Mouse (Mus musculus) CH12.LX (cell line): ENCODE results near the gene Ddx23. TPM values are rescaled to one million over a fixed set of nuclear protein-coding genes. Genes with fewer than 3 reads are reported as not detected.

Experiments
- DNase-seq: peaks from one replicate; pipeline ENCODE4 v3.0.0-alpha.2; 2013; ENCODE audit errors: extremely low read depth
- H3K27ac ChIP-seq: 2 replicates; pipeline ENCODE4 v1.5.1; 2012; ENCODE audit warnings: low read depth, mild to moderate bottlenecking, control low read depth, moderate library complexity; ENCODE audit not compliant: insufficient read depth
- H3K27me3 ChIP-seq: replicated peaks from 2 replicates; pipeline ENCODE3; 2012; ENCODE audit warnings: inconsistent platforms
- H3K36me3 ChIP-seq, 2 experiments: replicated peaks in 1 of 2; 2 replicates each; pipeline versions ENCODE3 to v1.6.1; 2012; ENCODE audit warnings: inconsistent platforms in 1 of 2, low read length in 1 of 2, mild to moderate bottlenecking in 1 of 2, mixed read lengths in 1 of 2, moderate library complexity in 1 of 2; ENCODE audit not compliant: control insufficient read depth in 1 of 2, insufficient read depth in 1 of 2
- H3K4me1 ChIP-seq, 2 experiments: 2 replicates each; pipeline ENCODE4 v1.6.1; 2012; ENCODE audit warnings: inconsistent platforms in 1 of 2, moderate library complexity in 1 of 2; ENCODE audit not compliant: insufficient read depth in 2 of 2, control insufficient read depth in 1 of 2
- H3K4me2 ChIP-seq: 2 replicates; pipeline ENCODE4 v1.6.1; 2012; ENCODE audit warnings: low read depth, mild to moderate bottlenecking, control low read depth; ENCODE audit not compliant: poor library complexity, insufficient read depth, severe bottlenecking
- H3K4me3 ChIP-seq, 3 experiments: fragments of 150-350 bp in 1 of 3; sonication (generic) in 1 of 3; replicated peaks in 1 of 3; 2 replicates each; pipeline versions ENCODE3 to v1.5.1; 2011 to 2012; ENCODE audit warnings: low read depth in 2 of 3, low read length in 2 of 3, mild to moderate bottlenecking in 2 of 3, moderate library complexity in 2 of 3, control low read depth in 1 of 3, improper control_type of control experiment in 1 of 3, inconsistent platforms in 1 of 3, mixed read lengths in 1 of 3; ENCODE audit not compliant: poor library complexity in 1 of 3
- H3K79me2 ChIP-seq: replicated peaks from 2 replicates; pipeline ENCODE4 v1.6.1; 2012; ENCODE audit warnings: mild to moderate bottlenecking, moderate library complexity; ENCODE audit not compliant: control insufficient read depth, poor library complexity, insufficient read depth, severe bottlenecking; ENCODE audit errors: extremely low read depth
- H3K9ac ChIP-seq: 2 replicates; pipeline ENCODE4 v1.6.1; 2012; ENCODE audit warnings: low read depth, mild to moderate bottlenecking, control low read depth, moderate library complexity; ENCODE audit not compliant: insufficient read depth
- H3K9me3 ChIP-seq: replicated peaks from 2 replicates; pipeline ENCODE3; 2012; ENCODE audit warnings: low read length, inconsistent platforms, mixed read lengths
- CHD2 ChIP-seq: IDR thresholded peaks from 2 replicates; pipeline ENCODE4 v1.6.1; 2011; ENCODE audit warnings: low read length, improper control_type of control experiment
- CTCF ChIP-seq, 2 experiments: IDR thresholded peaks in 1 of 2; conservative IDR thresholded peaks in 1 of 2; 2 replicates each; pipeline ENCODE4 v1.5.1; 2011 to 2012; ENCODE audit warnings: low read depth in 2 of 2, low read length in 2 of 2, improper control_type of control experiment in 1 of 2, inconsistent platforms in 1 of 2, mild to moderate bottlenecking in 1 of 2, moderate library complexity in 1 of 2
- ELF1 ChIP-seq: IDR thresholded peaks from 2 replicates; pipeline ENCODE4 v1.6.1; 2014; ENCODE audit warnings: low read depth, mild to moderate bottlenecking, inconsistent platforms, low read length, improper control_type of control experiment
- EP300 ChIP-seq: IDR thresholded peaks from 2 replicates; pipeline ENCODE4 v1.6.1; 2011; ENCODE audit warnings: low read length, improper control_type of control experiment
- IRF4 ChIP-seq: IDR thresholded peaks from 2 replicates; pipeline ENCODE4 v1.6.1; 2014; ENCODE audit warnings: low read depth, mild to moderate bottlenecking, inconsistent platforms, low read length, improper control_type of control experiment
- JUN ChIP-seq: IDR thresholded peaks from 2 replicates; pipeline ENCODE4 v1.6.1; 2011; ENCODE audit warnings: low read depth, mild to moderate bottlenecking, low read length, improper control_type of control experiment, moderate library complexity; ENCODE audit not compliant: insufficient read depth
- MAFK ChIP-seq: IDR thresholded peaks from 2 replicates; pipeline ENCODE4 v1.6.1; 2011; ENCODE audit warnings: low read length, improper control_type of control experiment; ENCODE audit not compliant: insufficient replicate concordance
- MAZ ChIP-seq: IDR thresholded peaks from 2 replicates; pipeline ENCODE4 v1.6.1; 2012; ENCODE audit warnings: low read depth, mild to moderate bottlenecking, inconsistent platforms, low read length, improper control_type of control experiment, moderate library complexity
- RCOR1 ChIP-seq: conservative IDR thresholded peaks from 2 replicates; pipeline ENCODE4 v1.6.1; 2012; ENCODE audit warnings: low read depth, mild to moderate bottlenecking, inconsistent platforms, low read length, improper control_type of control experiment
- UBTF ChIP-seq: IDR thresholded peaks from 2 replicates; pipeline ENCODE4 v1.6.1; 2012; ENCODE audit warnings: low read depth, mild to moderate bottlenecking, inconsistent platforms, low read length, improper control_type of control experiment, moderate library complexity
- USF1 ChIP-seq: IDR thresholded peaks from 2 replicates; pipeline ENCODE4 v1.6.1; 2014; ENCODE audit warnings: low read depth, mild to moderate bottlenecking, inconsistent platforms, low read length, improper control_type of control experiment
- ZKSCAN1 ChIP-seq: IDR thresholded peaks from 2 replicates; pipeline ENCODE4 v1.6.1; 2012; ENCODE audit warnings: low read depth, inconsistent platforms, low read length, improper control_type of control experiment, borderline replicate concordance
- ZNF384 ChIP-seq: IDR thresholded peaks from 2 replicates; pipeline ENCODE4 v1.6.1; 2012; ENCODE audit warnings: low read depth, low read length, improper control_type of control experiment, inconsistent platforms
- dilution Hi-C: fragments of 300-500 bp; cut with MboI; formaldehyde crosslinking; loops from 2 replicates; pipeline ENCODE4 v1.14.3; 2020; ENCODE audit warnings: low sequenced_read_pairs; ENCODE audit not compliant: extremely low pct_unique_long_range_greater_than_20kb, extremely low pct_ligation_motif_present
- in situ Hi-C: fragments of 300-500 bp; cut with MboI; formaldehyde crosslinking; loops from 3 replicates; pipeline ENCODE4 v1.14.3; 2019; ENCODE audit warnings: low sequenced_read_pairs, low pct_ligation_motif_present, low pct_unique_long_range_greater_than_20kb, mixed read lengths
- polyA plus RNA-seq: library from polyadenylated mRNA; unstranded; fragments of >175 nt; gene quantifications from 2 replicates; pipeline ENCODE4 v1.2.1, GENCODE M21; 2012; ENCODE audit warnings: low read depth; ENCODE audit not compliant: insufficient read length
- total RNA-seq, 2 experiments: library from RNA; depleted of rRNA; stranded (reverse); fragments of 300-350 nt in 1 of 2; fragments of >200 nt in 1 of 2; gene quantifications; 2 replicates each; pipeline ENCODE4 v1.2.3; 2012 to 2014

Gene Ddx23
- total and polyA plus RNA-seq, 3 experiments: 58.5 to 148 (median 103) TPM

GRCm38 (mm10) chr15:98608784-98609250, 53.9 kb downstream of the Ddx23 start:
- Histone ChIP-seq H3K4me2 (peak overlapping the region; percentile 78), H3K36me3 (no peaks in the 10 kb centered on the region), H3K9ac (peak overlapping the region; percentile 68), H3K4me1 (peaks cover 0 to 3% of the 10 kb centered on the region in 2 experiments; a peak in 1 of 4 replicates), H3K79me2 (no peaks in the 10 kb centered on the region), H3K27me3 (peaks cover 74% of the 10 kb centered on the region), H3K9me3 (no peaks in the 10 kb centered on the region), H3K27ac (no peak overlapping the region), H3K4me3 (peak overlapping the region in 1 of 3 experiments; percentile 62)
- dilution Hi-C loops: no loop called here
- no peak for DNase-seq
- TF ChIP-seq IRF4: no peak
- TF ChIP-seq UBTF: no peak
- in situ Hi-C loops: no loop called here

DNA sequence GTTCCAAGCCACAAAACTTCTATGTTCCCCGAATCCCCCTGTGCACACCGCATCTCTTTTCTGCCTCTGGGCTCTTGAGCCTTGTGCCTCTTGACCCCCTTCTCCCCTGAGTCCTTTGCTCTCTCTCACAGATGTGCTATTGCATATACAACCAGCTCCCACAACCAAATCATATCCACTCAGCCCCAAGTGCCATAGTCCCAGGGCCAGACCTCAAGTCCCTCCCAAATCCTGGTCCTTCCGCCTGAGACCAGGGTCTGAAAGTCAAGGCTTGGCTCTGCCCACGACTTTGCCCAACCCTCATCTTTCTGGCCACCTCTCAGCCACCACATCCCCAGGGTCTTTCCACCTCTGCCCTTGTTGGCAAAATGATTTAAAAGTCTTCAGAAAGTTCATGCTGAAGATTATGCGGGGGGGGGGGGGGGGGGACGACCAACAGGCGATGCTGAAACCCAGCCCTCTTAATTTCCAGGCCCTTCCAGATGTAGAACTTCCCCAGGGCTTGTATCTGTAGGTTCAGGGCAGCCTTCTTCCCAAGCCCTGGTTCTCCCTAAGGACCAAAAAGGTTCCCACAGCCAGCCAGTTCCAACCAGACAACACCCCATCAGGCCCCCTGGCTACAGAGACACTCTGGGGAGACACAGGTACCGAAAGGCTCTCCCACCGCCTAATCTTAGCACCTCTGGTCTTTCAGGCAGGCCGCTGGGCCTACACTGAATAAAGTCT, 54.5 kb downstream of the Ddx23 start:
- H3K79me2 ChIP-seq: no peaks in the 10 kb centered on the region
- peaks cover 0 to 3% of the 10 kb centered on the region in 2 experiments; a peak in 1 of 4 replicates for H3K4me1 ChIP-seq
- no peaks in the 10 kb centered on the region for H3K36me3 ChIP-seq
- H3K9me3 ChIP-seq: no peaks in the 10 kb centered on the region
- H3K4me3 ChIP-seq: peak overlapping the region in 1 of 3 experiments; percentile 62
- no peak overlapping the region for H3K9ac ChIP-seq
- no peak for DNase-seq
- in situ Hi-C loops: no loop called here
- peaks cover 77% of the 10 kb centered on the region for H3K27me3 ChIP-seq
- dilution Hi-C loops: no loop called here
- H3K27ac ChIP-seq: no peak overlapping the region
- peak overlapping the region; percentile 78 for H3K4me2 ChIP-seq
- TF ChIP-seq ELF1 (no peak), MAFK (no peak), CTCF (conservative IDR thresholded peaks at IDR 0.05 in 1 of 2, IDR thresholded peaks at IDR 0.05 in 1 of 2; ENCODE audit: low read depth in 2 of 2, low read length in 2 of 2) (no peak), RCOR1 (no peak), MAZ (no peak), UBTF (no peak), ZKSCAN1 (no peak), EP300 (no peak), ZNF384 (no peak), CHD2 (no peak), USF1 (no peak), JUN (no peak)
- TF ChIP-seq, all 38 proteins: peak for 0
